Mouse (Mus musculus) C2C12 (cell line): Measurements from ENCODE around the gene Spata33.

ENCODE experiments used
- CTCF ChIP-seq: IDR thresholded peaks from one replicate; pipeline ENCODE4 v1.5.1; 2011; ENCODE audit not compliant: control insufficient read depth, insufficient read depth, insufficient read length
- FOSL1 ChIP-seq: IDR thresholded peaks from one replicate; pipeline ENCODE4 v1.8.0; 2011; ENCODE audit warnings: mild to moderate bottlenecking, low read length; ENCODE audit not compliant: poor library complexity, insufficient read depth, severe bottlenecking
- MAX ChIP-seq: IDR thresholded peaks from one replicate; pipeline ENCODE4 v1.6.1; 2011; ENCODE audit warnings: mild to moderate bottlenecking, control low read depth
- MYOG ChIP-seq: IDR thresholded peaks from one replicate; pipeline ENCODE4 v1.6.1; 2011; ENCODE audit not compliant: control insufficient read depth, insufficient read length; ENCODE audit errors: extremely low read depth

DNA sequence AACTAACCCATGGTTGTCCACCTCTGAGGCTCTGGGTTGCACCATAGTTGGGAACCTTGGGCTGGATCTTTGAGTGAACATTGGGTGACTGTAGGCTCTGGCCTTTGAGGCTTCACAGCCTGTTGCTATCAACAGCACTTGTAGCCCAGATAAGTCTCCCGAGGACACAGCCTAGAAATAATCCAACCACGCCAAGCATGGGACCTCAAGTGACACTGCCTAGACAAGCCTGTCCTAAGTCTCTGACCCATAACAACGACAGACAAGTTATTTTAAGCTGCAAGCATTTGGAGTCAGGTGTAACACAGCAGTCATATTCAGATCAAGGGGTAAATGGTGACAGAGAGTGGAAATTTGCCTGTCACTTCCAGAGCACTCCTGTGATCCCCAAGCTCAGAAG, 2.8 kb downstream of the Spata33 start:
- TF ChIP-seq CTCF (no peak), MAX (no peak), FOSL1 (no peak), MYOG (no peak)
